Mouse (Mus musculus) cerebellum, adult 18-20 months (tissue): ENCODE measurements around the gene Imp4.
"Not testable (repeated sequence)": the region's sequence is repeated elsewhere in the genome, so short reads cannot be mapped to it uniquely, and the experiment has no call there.

Experiments
- DNase-seq, 2 experiments: peaks; one replicate each; pipeline ENCODE4 v3.0.0; 2021

Imp4 gene

GRCm38 (mm10) chr1:34439215-34439960, at the start of gene Imp4, which contains the start of gene Ccdc115:
Gene Imp4 (plus strand): TSS chr1:34439851.
Gene Ccdc115 (minus strand): TSS chr1:34439672.
- peak; percentile 94 to 97 for DNase-seq

GRCm38 (mm10) chr1:34396321-34396720, 43.3 kb upstream of the Imp4 start:
- no peak for DNase-seq

GRCm38 (mm10) chr1:34399182-34399953, 40.3 kb upstream of the Imp4 start:
- peak in 1 of 2 experiments; percentile 36 for DNase-seq

- no peak for DNase-seq
Observed at GRCm38 (mm10) chr1:34428466-34428865, 11.2 kb upstream of the Imp4 start.

- no peak for DNase-seq
Observed at GRCm38 (mm10) chr1:34429281-34429680, 10.4 kb upstream of the Imp4 start.

- no peak for DNase-seq
Observed at GRCm38 (mm10) chr1:34430981-34431380, 8.7 kb upstream of the Imp4 start.

GRCm38 (mm10) chr1:34431431-34431830, 8.2 kb upstream of the Imp4 start:
- DNase-seq, result no peak

GRCm38 (mm10) chr1:34432411-34432775, 7.3 kb upstream of the Imp4 start:
- peak; percentile 37 to 55 for DNase-seq

GRCm38 (mm10) chr1:34432776-34433481, 6.7 kb upstream of the Imp4 start:
- DNase-seq, result peak; percentile 26 to 44

GRCm38 (mm10) chr1:34433891-34434521, 5.6 kb upstream of the Imp4 start:
- DNase-seq, result peak; percentile 35 to 50

GRCm38 (mm10) chr1:34434660-34435160, 4.9 kb upstream of the Imp4 start:
- DNase-seq, result peak; percentile 91 to 96

- no peak for DNase-seq
Observed at GRCm38 (mm10) chr1:34435371-34436120, 4.1 kb upstream of the Imp4 start.

GRCm38 (mm10) chr1:34436374-34436773, 3.3 kb upstream of the Imp4 start:
- no peak for DNase-seq

- not testable (repeated sequence) for DNase-seq
Observed at GRCm38 (mm10) chr1:34437366-34437765, 2.3 kb upstream of the Imp4 start.

GRCm38 (mm10) chr1:34438381-34439051, 1.1 kb upstream of the Imp4 start:
- no peak for DNase-seq

- peak in 1 of 2 experiments; percentile 40 for DNase-seq
Observed at GRCm38 (mm10) chr1:34439961-34440630, 445 bp downstream of the Imp4 start.

GRCm38 (mm10) chr1:34443124-34443523, 3.5 kb downstream of the Imp4 start:
- no peak for DNase-seq

GRCm38 (mm10) chr1:34458431-34458830, 18.8 kb downstream of the Imp4 start:
- DNase-seq, result no peak

- peak; percentile 93 to 97 for DNase-seq
Observed at GRCm38 (mm10) chr1:34459284-34460060, 19.8 kb downstream of the Imp4 start, which contains the start of gene Ptpn18. Gene Ptpn18 (plus strand): TSS chr1:34459762.

- no peak for DNase-seq
Observed at GRCm38 (mm10) chr1:34460061-34460441, 20.4 kb downstream of the Imp4 start.
